Mouse (Mus musculus) MEL (cell line): Measurements from ENCODE around the gene Usp33. TPM values are rescaled to one million over a fixed set of nuclear protein-coding genes. Genes with fewer than 3 reads are reported as not detected.

Experiments used
- DNase-seq: peaks from one replicate; pipeline ENCODE4 v3.0.0; 2011; ENCODE audit warnings: low read depth, low spot score
- H3K27ac ChIP-seq: 2 replicates; pipeline ENCODE4 v1.5.1; 2012; ENCODE audit warnings: low read depth, mild to moderate bottlenecking, control low read depth, low read length, moderate library complexity; ENCODE audit not compliant: control insufficient read depth
- H3K27me3 ChIP-seq, 2 experiments: fragments of 150-350 bp in 1 of 2; sonication (generic) in 1 of 2; 2 replicates each; pipeline ENCODE4 v1.6.1; 2012; ENCODE audit warnings: low read length in 2 of 2, mild to moderate bottlenecking in 2 of 2, improper control_type of control experiment in 1 of 2, moderate library complexity in 1 of 2; ENCODE audit not compliant: insufficient read depth in 2 of 2, control insufficient read depth in 1 of 2
- H3K36me3 ChIP-seq, 2 experiments: 2 replicates each; pipeline ENCODE4 v1.6.1; 2012 to 2014; ENCODE audit warnings: low read length in 2 of 2, improper control_type of control experiment in 1 of 2, inconsistent platforms in 1 of 2, mild to moderate bottlenecking in 1 of 2; ENCODE audit not compliant: insufficient read depth in 2 of 2, control insufficient read depth in 1 of 2
- H3K4me1 ChIP-seq, 2 experiments: fragments of 150-350 bp in 1 of 2; sonication (generic) in 1 of 2; 2 replicates each; pipeline ENCODE4 v1.6.1; 2012; ENCODE audit warnings: low read length in 2 of 2, improper control_type of control experiment in 1 of 2, mild to moderate bottlenecking in 1 of 2; ENCODE audit not compliant: insufficient read depth in 2 of 2, control insufficient read depth in 1 of 2
- H3K4me3 ChIP-seq, 2 experiments: fragments of 150-350 bp in 1 of 2; sonication (generic) in 1 of 2; 2 replicates each; pipeline ENCODE4 v1.5.1; 2012; ENCODE audit warnings: low read depth in 2 of 2, low read length in 2 of 2, mild to moderate bottlenecking in 2 of 2, moderate library complexity in 2 of 2, control low read depth in 1 of 2, improper control_type of control experiment in 1 of 2; ENCODE audit not compliant: control insufficient read depth in 1 of 2, insufficient read depth in 1 of 2
- H3K79me2 ChIP-seq: 2 replicates; pipeline ENCODE4 v1.6.1; 2012; ENCODE audit warnings: mild to moderate bottlenecking, low read length, moderate library complexity; ENCODE audit not compliant: control insufficient read depth, poor library complexity, insufficient read depth
- H3K9ac ChIP-seq: 2 replicates; pipeline ENCODE4 v1.6.1; 2012; ENCODE audit warnings: low read depth, mild to moderate bottlenecking, control low read depth, low read length, moderate library complexity; ENCODE audit not compliant: control insufficient read depth, poor library complexity, severe bottlenecking
- H3K9me3 ChIP-seq: fragments of 150-350 bp; sonication (generic); replicated peaks from 2 replicates; pipeline ENCODE4 v1.6.1; 2012; ENCODE audit warnings: mild to moderate bottlenecking, low read length, improper control_type of control experiment, moderate library complexity; ENCODE audit not compliant: insufficient read depth
- BHLHE40 ChIP-seq: IDR thresholded peaks from 2 replicates; pipeline ENCODE4 v1.6.1; 2012; ENCODE audit warnings: low read depth, mild to moderate bottlenecking, inconsistent platforms, low read length, improper control_type of control experiment, borderline replicate concordance
- CTCF ChIP-seq, 3 experiments: IDR thresholded peaks in 2 of 3; conservative IDR thresholded peaks in 1 of 3; 2 replicates each; pipeline ENCODE4 v1.5.1; 2011 to 2012; ENCODE audit warnings: low read length in 3 of 3, low read depth in 2 of 3, mild to moderate bottlenecking in 2 of 3, improper control_type of control experiment in 1 of 3, inconsistent platforms in 1 of 3, mixed read lengths in 1 of 3, moderate library complexity in 1 of 3; ENCODE audit not compliant: control insufficient read depth in 1 of 3, insufficient read depth in 1 of 3, poor library complexity in 1 of 3, severe bottlenecking in 1 of 3
- ELF1 ChIP-seq: IDR thresholded peaks from 2 replicates; pipeline ENCODE4 v1.6.1; 2014; ENCODE audit warnings: low read depth, mild to moderate bottlenecking, inconsistent platforms, low read length, improper control_type of control experiment, moderate library complexity
- EP300 ChIP-seq, 2 experiments: IDR thresholded peaks; 2 replicates each; pipeline ENCODE4 v1.6.1; 2011; ENCODE audit warnings: improper control_type of control experiment in 2 of 2, low read length in 2 of 2, low read depth in 1 of 2, mild to moderate bottlenecking in 1 of 2
- ETS1 ChIP-seq: IDR thresholded peaks from 2 replicates; pipeline ENCODE4 v1.6.1; 2012; ENCODE audit warnings: low read depth, mild to moderate bottlenecking, inconsistent platforms, low read length, improper control_type of control experiment, moderate library complexity
- GABPA ChIP-seq: IDR thresholded peaks from 2 replicates; pipeline ENCODE4 v1.6.1; 2012; ENCODE audit warnings: low read depth, mild to moderate bottlenecking, inconsistent platforms, low read length, improper control_type of control experiment, moderate library complexity
- GATA1 ChIP-seq: IDR thresholded peaks from 2 replicates; pipeline ENCODE4 v1.6.1; 2011; ENCODE audit warnings: low read depth, low read length, improper control_type of control experiment
- HCFC1 ChIP-seq: IDR thresholded peaks from 2 replicates; pipeline ENCODE4 v1.6.1; 2012; ENCODE audit warnings: low read depth, mild to moderate bottlenecking, inconsistent platforms, low read length, improper control_type of control experiment, moderate library complexity
- JUND ChIP-seq: IDR thresholded peaks from 2 replicates; pipeline ENCODE4 v1.6.1; 2011; ENCODE audit warnings: low read depth, mild to moderate bottlenecking, improper control_type of control experiment, low read length
- KAT2A ChIP-seq: conservative IDR thresholded peaks from 2 replicates; pipeline ENCODE4 v1.6.1; 2012; ENCODE audit warnings: low read depth, low read length, improper control_type of control experiment, inconsistent platforms
- MAX ChIP-seq: IDR thresholded peaks from 2 replicates; pipeline ENCODE4 v1.6.1; 2011; ENCODE audit warnings: low read length, improper control_type of control experiment
- MAZ ChIP-seq: IDR thresholded peaks from 2 replicates; pipeline ENCODE4 v1.6.1; 2012; ENCODE audit warnings: low read depth, mild to moderate bottlenecking, inconsistent platforms, low read length, improper control_type of control experiment
- MXI1 ChIP-seq: IDR thresholded peaks from 2 replicates; pipeline ENCODE4 v1.6.1; 2011; ENCODE audit warnings: mild to moderate bottlenecking, low read depth, low read length, improper control_type of control experiment
- MYB ChIP-seq: IDR thresholded peaks from 2 replicates; pipeline ENCODE4 v1.6.1; 2011; ENCODE audit warnings: mild to moderate bottlenecking, low read depth, low read length, improper control_type of control experiment
- MYC ChIP-seq: IDR thresholded peaks from 2 replicates; pipeline ENCODE4 v1.6.1; 2011; ENCODE audit warnings: low read depth, mild to moderate bottlenecking, low read length, improper control_type of control experiment, moderate library complexity
- NELFE ChIP-seq: IDR thresholded peaks from 2 replicates; pipeline ENCODE4 v1.6.1; 2011; ENCODE audit warnings: low read depth, low read length, improper control_type of control experiment
- POLR2A ChIP-seq, 2 experiments: IDR thresholded peaks; 2 replicates each; pipeline ENCODE4 v1.6.1; 2011 to 2012; ENCODE audit warnings: low read length in 2 of 2, mild to moderate bottlenecking in 2 of 2, control low read depth in 1 of 2, improper control_type of control experiment in 1 of 2, low read depth in 1 of 2, moderate library complexity in 1 of 2; ENCODE audit not compliant: control insufficient read depth in 1 of 2, insufficient read depth in 1 of 2, poor library complexity in 1 of 2
- RCOR1 ChIP-seq: IDR thresholded peaks from 2 replicates; pipeline ENCODE4 v1.6.1; 2012; ENCODE audit warnings: low read depth, mild to moderate bottlenecking, inconsistent platforms, low read length, improper control_type of control experiment
- SIN3A ChIP-seq: IDR thresholded peaks from 2 replicates; pipeline ENCODE4 v1.6.1; 2012; ENCODE audit warnings: low read length, improper control_type of control experiment, inconsistent platforms
- TAL1 ChIP-seq: IDR thresholded peaks from 2 replicates; pipeline ENCODE4 v1.6.1; 2012; ENCODE audit warnings: mild to moderate bottlenecking, inconsistent platforms, low read length, moderate library complexity, mixed read lengths
- TBP ChIP-seq: IDR thresholded peaks from 2 replicates; pipeline ENCODE4 v1.8.0; 2011; ENCODE audit warnings: low read depth, low read length, improper control_type of control experiment
- TCF12 ChIP-seq: IDR thresholded peaks from 2 replicates; pipeline ENCODE4 v1.6.1; 2014; ENCODE audit warnings: low read depth, mild to moderate bottlenecking, inconsistent platforms, low read length, improper control_type of control experiment, moderate library complexity
- UBTF ChIP-seq: IDR thresholded peaks from 2 replicates; pipeline ENCODE4 v1.6.1; 2012; ENCODE audit warnings: low read depth, mild to moderate bottlenecking, inconsistent platforms, low read length, improper control_type of control experiment, moderate library complexity, borderline replicate concordance; ENCODE audit not compliant: insufficient read depth
- USF1 ChIP-seq: IDR thresholded peaks from 2 replicates; pipeline ENCODE4 v1.6.1; 2014; ENCODE audit warnings: low read depth, mild to moderate bottlenecking, inconsistent platforms, low read length, improper control_type of control experiment, moderate library complexity
- ZC3H11A ChIP-seq: IDR thresholded peaks from 2 replicates; pipeline ENCODE4 v1.6.1; 2012; ENCODE audit warnings: low read depth, mild to moderate bottlenecking, inconsistent platforms, low read length, improper control_type of control experiment
- ZKSCAN1 ChIP-seq: IDR thresholded peaks from 2 replicates; pipeline ENCODE4 v1.6.1; 2012; ENCODE audit warnings: low read depth, mild to moderate bottlenecking, inconsistent platforms, low read length, improper control_type of control experiment, moderate library complexity
- ZNF384 ChIP-seq: IDR thresholded peaks from 2 replicates; pipeline ENCODE4 v1.6.1; 2012; ENCODE audit warnings: low read depth, mild to moderate bottlenecking, inconsistent platforms, low read length, improper control_type of control experiment
- polyA plus RNA-seq, 2 experiments: library from polyadenylated mRNA; stranded (reverse) in 1 of 2; unstranded in 1 of 2; fragments of >175 nt in 1 of 2; fragments of >200 nt in 1 of 2; gene quantifications; 2 replicates each; pipeline versions ENCODE4 v1.2.1 to v1.2.4; 2012; ENCODE audit warnings: low replicate concordance in 2 of 2, low read depth in 1 of 2; ENCODE audit not compliant: insufficient read length in 2 of 2, insufficient read depth in 1 of 2, missing spikeins in 1 of 2
- total RNA-seq: library from RNA; depleted of rRNA; stranded (reverse); fragments of 300-350 nt; gene quantifications from 2 replicates; pipeline ENCODE4 v1.2.3, GENCODE M21; 2012

Usp33 gene
- total and polyA plus RNA-seq, 3 experiments = 32.3 to 34.1 TPM; not detected in 1

DNA sequence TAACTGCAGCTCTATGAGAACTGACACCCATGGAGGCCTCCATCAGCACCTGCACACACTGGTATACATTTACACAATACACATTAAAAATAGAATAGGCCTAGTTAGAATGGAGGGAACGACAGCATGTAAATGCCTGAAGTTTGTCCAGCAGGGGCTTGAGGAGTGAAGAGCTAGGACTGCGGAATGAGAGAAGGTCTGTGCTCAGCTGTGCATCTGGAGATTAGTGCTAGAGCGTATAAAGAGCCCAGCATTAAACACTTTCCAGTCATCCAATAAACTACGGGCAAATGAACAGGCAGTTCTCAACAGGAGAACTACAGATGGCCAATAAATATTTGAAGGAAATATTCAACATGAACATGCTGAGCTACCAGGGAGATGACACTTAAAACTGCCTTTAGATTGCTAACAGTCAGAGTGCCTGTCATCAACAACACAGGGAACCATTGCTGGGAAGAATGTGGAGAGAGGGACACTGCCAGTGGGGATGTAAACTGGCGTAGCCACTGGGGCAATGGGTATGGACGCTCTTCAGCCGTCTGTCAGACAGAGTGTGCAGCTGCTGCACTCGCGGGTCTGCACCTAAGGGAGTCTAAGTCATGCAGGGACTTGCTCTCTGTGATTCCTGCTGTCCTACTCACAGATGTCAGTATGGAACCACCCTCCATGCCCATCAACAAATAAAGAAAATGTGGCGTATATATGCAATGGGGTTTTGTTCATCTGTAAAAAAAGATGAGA, 7.3 kb downstream of the Usp33 start:
- H3K36me3 ChIP-seq = peaks cover 4 to 10% of the 10 kb centered on the region in 2 experiments
- no peaks in the 10 kb centered on the region for H3K9me3 ChIP-seq
- H3K9ac ChIP-seq = no peak overlapping the region
- no peaks in the 10 kb centered on the region for H3K27me3 ChIP-seq
- TF ChIP-seq TBP = no peak
- no peak for TF ChIP-seq MAX
- TF ChIP-seq MAZ = no peak
- TF ChIP-seq, all 39 proteins: peak for 0
- Histone ChIP-seq H3K4me3 (no peak overlapping the region), H3K79me2 (peaks cover 51% of the 10 kb centered on the region), H3K4me1 (peaks cover 0 to 5% of the 10 kb centered on the region in 2 experiments; a peak in 2 of 4 replicates), H3K27ac (no peak overlapping the region)
- DNase-seq = no peak

DNA sequence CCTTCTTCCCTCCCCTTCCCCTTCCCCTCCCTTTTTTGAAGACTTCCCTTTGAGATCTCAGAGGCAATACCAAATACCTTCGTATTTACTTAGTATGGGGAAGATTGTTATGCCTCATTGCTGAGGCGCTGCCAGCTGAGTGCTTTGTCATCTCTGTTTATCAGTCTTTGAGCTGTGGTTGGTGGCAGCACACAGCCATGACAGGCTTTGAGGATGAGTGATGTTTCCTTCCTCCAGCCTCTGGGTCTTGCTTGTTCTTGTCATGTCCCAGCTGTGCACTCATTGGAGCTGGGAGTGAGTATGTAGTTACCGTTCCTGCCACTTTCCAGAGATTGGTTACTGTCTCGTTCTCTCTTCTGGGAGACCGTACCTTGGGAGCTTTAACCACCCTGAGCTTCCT, 9.1 kb downstream of the Usp33 start:
- Histone ChIP-seq H3K4me1 (peaks cover 0 to 4% of the 10 kb centered on the region in 2 experiments; a peak in 1 of 4 replicates), H3K79me2 (peaks cover 37% of the 10 kb centered on the region), H3K9me3 (no peaks in the 10 kb centered on the region), H3K36me3 (peaks cover 2 to 17% of the 10 kb centered on the region in 2 experiments; a peak in 3 of 4 replicates), H3K4me3 (no peak overlapping the region), H3K27ac (peak overlapping the region; percentile 31; the same call in 1 of the 2 replicates), H3K27me3 (no peaks in the 10 kb centered on the region), H3K9ac (no peak overlapping the region)
- TF ChIP-seq RCOR1 (0 out of 2 replicates have a peak, but pooled peaks have one; percentile 49), ETS1 (peak; percentile 96), MYB (0 out of 2 replicates have a peak, but pooled peaks have one; percentile 14), MYC (0 out of 2 replicates have a peak, but pooled peaks have one; percentile 51), ZC3H11A (no peak), CTCF (IDR thresholded peaks at IDR 0.05 in 2 of 3, conservative IDR thresholded peaks at IDR 0.05 in 1 of 3; ENCODE audit: control insufficient read depth in 1 of 3, insufficient read depth in 1 of 3, low read depth in 2 of 3, low read length in 3 of 3, poor library complexity in 1 of 3, severe bottlenecking in 1 of 3) (no peak), GATA1 (peak; percentile 54; the same call in 1 of the 2 replicates), MAX (peak; percentile 84), UBTF (no peak), POLR2A (IDR thresholded peaks at IDR 0.05; ENCODE audit: control insufficient read depth in 1 of 2, insufficient read depth in 1 of 2, low read depth in 1 of 2, low read length in 2 of 2, poor library complexity in 1 of 2) (no peak), USF1 (no peak), MAZ (no peak), TCF12 (peak; percentile 34; the same call in 1 of the 2 replicates), KAT2A (no peak), HCFC1 (peak; percentile 41; the same call in 1 of the 2 replicates), NELFE (peak; percentile 23; the same call in 1 of the 2 replicates), TAL1 (peak; percentile 25; the same call in 1 of the 2 replicates), ELF1 (no peak), ZKSCAN1 (no peak), GABPA (peak; percentile 58; the same call in 1 of the 2 replicates), JUND (0 out of 2 replicates have a peak, but pooled peaks have one; percentile 14), ZNF384 (no peak), BHLHE40 (peak; percentile 55; the same call in 1 of the 2 replicates), SIN3A (peak; percentile 98), TBP (no peak), EP300 (IDR thresholded peaks at IDR 0.05; ENCODE audit: low read depth in 1 of 2, low read length in 2 of 2) (peak; percentile 59 to 69), MXI1 (peak; percentile 87)
- DNase-seq = peak; percentile 88
